Mouse (Mus musculus): ENCODE data around the gene Mrnip. TPM values are rescaled to one million over a fixed set of nuclear protein-coding genes. Genes with fewer than 3 reads are reported as not detected.

Gene Mrnip
- polyA plus RNA-seq (2012; rRNA removed; ENCODE audit: low replicate concordance) = 2.2 and 2.3 TPM in 2 replicates

GRCm38 (mm10) chr11:50174111-50174729 is at the start of gene Mrnip:
TSS of gene Mrnip (plus strand) at chr11:50174444.

GRCm38 (mm10) chr11:50130811-50131766 is 43.2 kb upstream of the Mrnip start, which contains the start of gene Tbc1d9b:
TSS of gene Tbc1d9b (plus strand) at chr11:50131396.

DNA sequence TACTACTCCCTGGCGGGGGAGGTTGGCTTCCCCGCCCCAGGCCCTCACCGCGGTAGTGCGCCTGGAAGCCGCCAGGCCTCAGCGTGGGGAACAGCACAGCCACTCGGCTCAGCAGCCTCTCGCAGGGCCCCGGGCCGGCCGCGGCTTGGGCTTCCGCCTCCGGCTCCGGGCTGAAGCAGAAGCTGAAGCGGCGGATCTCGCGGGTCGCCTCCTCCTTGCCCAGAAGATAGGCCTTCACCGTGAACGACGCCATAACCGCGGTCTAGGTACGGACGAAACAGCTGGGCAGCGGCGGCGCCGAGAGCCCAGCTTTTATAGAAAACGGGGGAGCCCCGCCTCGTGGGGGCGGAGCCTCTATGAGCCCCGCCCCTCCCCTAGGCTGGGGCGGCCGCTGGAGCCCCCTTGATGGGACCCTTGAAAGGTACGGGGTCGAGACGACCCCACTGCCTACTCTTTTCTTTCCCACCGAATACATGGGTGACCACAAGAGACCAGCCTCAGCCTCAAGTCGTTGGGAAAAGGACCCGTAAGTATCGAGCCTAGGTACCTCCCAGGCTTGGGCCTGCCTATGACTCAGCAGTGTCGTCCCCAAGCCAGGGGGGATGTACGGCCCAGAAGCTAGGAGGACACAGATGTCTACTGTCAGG is 36.4 kb downstream of the Mrnip start, which contains the start of the genes Sqstm1 and Mgat4b:
Sqstm1 (minus strand) TSS at position 323 of the 647 bp plus-strand sequence.
Mgat4b (plus strand) TSS at position 386 of the 647 bp plus-strand sequence.

DNA sequence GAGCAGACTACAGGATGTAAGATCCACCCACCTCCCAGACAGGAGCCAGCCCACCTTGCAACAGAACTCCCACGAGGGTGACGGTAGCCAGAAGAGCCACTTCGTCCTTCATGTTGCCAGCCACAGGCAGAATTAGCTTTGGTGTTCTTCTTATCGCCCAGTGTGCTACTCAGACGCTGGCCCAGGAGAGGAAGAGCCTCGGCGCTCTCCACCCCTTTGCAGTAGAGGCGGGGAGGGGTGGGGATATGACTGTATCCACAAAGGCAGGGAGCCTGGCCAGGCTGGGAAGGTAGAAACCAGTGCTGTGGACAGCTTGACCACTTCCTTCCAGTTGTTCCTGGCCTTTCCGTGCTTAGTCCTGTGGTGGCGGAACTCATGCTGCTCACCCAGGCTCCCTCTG is 64.1 kb downstream of the Mrnip start, which contains the start of gene Ltc4s:
Ltc4s (minus strand) TSS at position 293 of the 400 bp plus-strand sequence.

Other genes with a start within 250 kb of the Mrnip start
- 24.9 and 32.5 TPM in 2 replicates for gene Rnf130, start 149.1 kb upstream of the Mrnip start, polyA plus RNA-seq (2012; rRNA removed; ENCODE audit: low replicate concordance)
- 20.5 and 21.6 TPM in 2 replicates for gene Tbc1d9b, start 43.0 kb upstream of the Mrnip start, polyA plus RNA-seq (2012; rRNA removed; ENCODE audit: low replicate concordance)
- 77.7 and 139 TPM in 2 replicates for gene Sqstm1, start 36.4 kb downstream of the Mrnip start, polyA plus RNA-seq (2012; rRNA removed; ENCODE audit: low replicate concordance)
- gene Mgat4b, start 36.4 kb downstream of the Mrnip start, polyA plus RNA-seq (2012; rRNA removed; ENCODE audit: low replicate concordance) = 129 and 267 TPM in 2 replicates
- gene Ltc4s, start 64.2 kb downstream of the Mrnip start, polyA plus RNA-seq (2012; rRNA removed; ENCODE audit: low replicate concordance) = 97.9 and 207 TPM in 2 replicates
- gene Maml1, start 117.9 kb downstream of the Mrnip start, polyA plus RNA-seq (2012; rRNA removed; ENCODE audit: low replicate concordance) = 8.1 and 11.0 TPM in 2 replicates
- gene Canx, start 151.2 kb downstream of the Mrnip start, polyA plus RNA-seq (2012; rRNA removed; ENCODE audit: low replicate concordance) = 8.5 and 18.6 TPM in 2 replicates
- gene Cby3, start 180.0 kb downstream of the Mrnip start, polyA plus RNA-seq (2012; rRNA removed; ENCODE audit: low replicate concordance) = 0.57 TPM in 1 of 2 replicates, not detected in the other
- 5.5 and 7.0 TPM in 2 replicates for gene Hnrnph1, start 202.5 kb downstream of the Mrnip start, polyA plus RNA-seq (2012; rRNA removed; ENCODE audit: low replicate concordance)

Measured in duodenum, adult 2 months (tissue).